Mouse (Mus musculus) ES-Bruce4 (cell line): ENCODE measurements around the gene Ifitm3. TPM values are rescaled to one million over a fixed set of nuclear protein-coding genes. Genes with fewer than 3 reads are reported as not detected.
"Not testable (repeated sequence)": the region's sequence is repeated elsewhere in the genome, so short reads cannot be mapped to it uniquely, and the experiment has no call there.

ENCODE experiments used
- H3K27ac ChIP-seq: 2 replicates; pipeline ENCODE4 v1.5.1; 2012; ENCODE audit warnings: low read length, inconsistent platforms; ENCODE audit not compliant: insufficient read depth
- H3K27me3 ChIP-seq: 2 replicates; pipeline ENCODE4 v1.6.1; 2012; ENCODE audit warnings: mild to moderate bottlenecking, low read length, inconsistent platforms; ENCODE audit not compliant: control insufficient read depth, poor library complexity, insufficient read depth, severe bottlenecking
- H3K36me3 ChIP-seq: 2 replicates; pipeline ENCODE4 v1.6.1; 2012; ENCODE audit warnings: inconsistent platforms, mild to moderate bottlenecking, low read length, moderate library complexity; ENCODE audit not compliant: control insufficient read depth, poor library complexity, insufficient read depth, severe bottlenecking
- H3K4me1 ChIP-seq: one replicate; pipeline ENCODE4 v1.8.1; 2011; ENCODE audit warnings: low read length; ENCODE audit not compliant: control insufficient read depth, insufficient read depth
- H3K4me3 ChIP-seq: 2 replicates; pipeline ENCODE4 v1.5.1; 2011; ENCODE audit warnings: low read depth, mild to moderate bottlenecking, low read length
- H3K9ac ChIP-seq: 2 replicates; pipeline ENCODE4 v1.6.1; 2012; ENCODE audit warnings: low read depth, mild to moderate bottlenecking, inconsistent platforms; ENCODE audit not compliant: poor library complexity, severe bottlenecking
- H3K9me3 ChIP-seq: replicated peaks from 2 replicates; pipeline ENCODE4 v1.6.1; 2012; ENCODE audit warnings: mild to moderate bottlenecking, low read length, inconsistent platforms; ENCODE audit not compliant: control insufficient read depth, poor library complexity, insufficient read depth, severe bottlenecking
- CTCF ChIP-seq: IDR thresholded peaks from one replicate; pipeline ENCODE4 v1.8.1; 2011; ENCODE audit warnings: low read depth, low read length
- EP300 ChIP-seq: IDR thresholded peaks from 2 replicates; pipeline ENCODE4 v1.6.1; 2011; ENCODE audit warnings: low read depth, low read length; ENCODE audit not compliant: insufficient read depth
- POLR2A ChIP-seq: IDR thresholded peaks from one replicate; pipeline ENCODE4 v1.8.1; 2011; ENCODE audit warnings: low read length; ENCODE audit not compliant: insufficient read depth
- polyA plus RNA-seq: library from polyadenylated mRNA; stranded (reverse); fragments of >200 nt; gene quantifications from 2 replicates; pipeline ENCODE4 v1.2.4, GENCODE M21; 2011; ENCODE audit warnings: low read depth; ENCODE audit not compliant: missing spikeins, insufficient read depth, insufficient read length

The Ifitm3 gene
- polyA plus RNA-seq, 1 experiment = 410 TPM

DNA sequence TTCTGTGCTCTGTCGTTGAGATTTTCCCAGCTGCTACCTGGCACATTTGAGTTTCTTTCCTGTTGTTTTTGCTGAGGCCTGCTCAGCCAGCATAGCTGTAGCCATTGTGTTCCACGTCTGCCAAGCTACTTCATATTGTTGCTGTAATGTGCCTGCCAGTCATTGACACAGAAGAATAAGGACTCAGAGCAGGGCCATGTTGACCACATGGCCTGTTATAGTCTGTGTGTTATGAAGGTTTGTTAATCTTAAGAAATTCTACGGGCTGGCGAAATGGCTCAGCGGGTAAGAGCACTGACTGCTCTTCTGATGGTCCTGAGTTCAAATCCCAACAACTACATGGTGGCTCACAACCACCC is 16.1 kb upstream of the Ifitm3 start:
- H3K27me3 ChIP-seq = no peaks in the 10 kb centered on the region
- no peak overlapping the region for H3K4me3 ChIP-seq
- H3K36me3 ChIP-seq = no peaks in the 10 kb centered on the region
- H3K9ac ChIP-seq = no peak overlapping the region
- H3K9me3 ChIP-seq = no peaks in the 10 kb centered on the region
- peak overlapping the region; percentile 66 for H3K27ac ChIP-seq
- H3K4me1 ChIP-seq = peaks cover 2% of the 10 kb centered on the region
- TF ChIP-seq EP300 (no peak), POLR2A (no peak), CTCF (no peak)

DNA sequence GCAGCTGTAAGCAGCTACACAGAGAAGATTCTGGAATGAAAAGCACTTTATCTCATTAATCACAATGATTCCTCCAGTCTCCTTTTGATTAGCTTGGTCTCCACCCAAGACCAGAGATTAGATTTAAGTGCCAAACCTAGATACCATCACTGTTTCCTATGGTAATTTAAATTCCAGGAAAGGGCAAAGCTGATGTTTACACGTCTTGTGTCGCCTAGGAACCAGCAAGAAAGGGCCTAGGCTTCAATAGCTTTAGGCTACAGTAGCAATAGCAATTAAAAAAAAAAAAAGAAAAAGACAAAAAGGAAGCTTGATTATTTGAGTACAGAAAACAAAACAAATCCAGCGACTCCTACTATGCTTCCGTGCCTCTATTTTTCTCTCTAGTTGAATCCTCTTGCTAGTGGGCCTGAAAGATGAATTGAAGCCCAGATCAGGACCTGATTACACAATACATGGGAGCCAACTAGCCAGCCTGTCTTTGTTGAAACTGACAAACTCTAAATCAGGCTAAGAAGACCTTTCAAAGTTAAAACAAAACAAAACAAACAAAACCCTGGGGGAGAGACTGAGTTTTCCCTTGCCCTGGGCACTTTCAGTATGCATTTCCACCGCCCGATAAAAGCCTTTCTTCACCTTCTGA is 15.6 kb upstream of the Ifitm3 start:
- H3K9ac ChIP-seq = peak overlapping the region; percentile 16
- no peaks in the 10 kb centered on the region for H3K9me3 ChIP-seq
- H3K27me3 ChIP-seq = no peaks in the 10 kb centered on the region
- TF ChIP-seq EP300 = no peak
- TF ChIP-seq POLR2A = no peak
- H3K27ac ChIP-seq = peak overlapping the region; percentile 66
- H3K4me3 ChIP-seq = no peak overlapping the region
- H3K36me3 ChIP-seq = no peaks in the 10 kb centered on the region
- peaks cover 2% of the 10 kb centered on the region for H3K4me1 ChIP-seq

DNA sequence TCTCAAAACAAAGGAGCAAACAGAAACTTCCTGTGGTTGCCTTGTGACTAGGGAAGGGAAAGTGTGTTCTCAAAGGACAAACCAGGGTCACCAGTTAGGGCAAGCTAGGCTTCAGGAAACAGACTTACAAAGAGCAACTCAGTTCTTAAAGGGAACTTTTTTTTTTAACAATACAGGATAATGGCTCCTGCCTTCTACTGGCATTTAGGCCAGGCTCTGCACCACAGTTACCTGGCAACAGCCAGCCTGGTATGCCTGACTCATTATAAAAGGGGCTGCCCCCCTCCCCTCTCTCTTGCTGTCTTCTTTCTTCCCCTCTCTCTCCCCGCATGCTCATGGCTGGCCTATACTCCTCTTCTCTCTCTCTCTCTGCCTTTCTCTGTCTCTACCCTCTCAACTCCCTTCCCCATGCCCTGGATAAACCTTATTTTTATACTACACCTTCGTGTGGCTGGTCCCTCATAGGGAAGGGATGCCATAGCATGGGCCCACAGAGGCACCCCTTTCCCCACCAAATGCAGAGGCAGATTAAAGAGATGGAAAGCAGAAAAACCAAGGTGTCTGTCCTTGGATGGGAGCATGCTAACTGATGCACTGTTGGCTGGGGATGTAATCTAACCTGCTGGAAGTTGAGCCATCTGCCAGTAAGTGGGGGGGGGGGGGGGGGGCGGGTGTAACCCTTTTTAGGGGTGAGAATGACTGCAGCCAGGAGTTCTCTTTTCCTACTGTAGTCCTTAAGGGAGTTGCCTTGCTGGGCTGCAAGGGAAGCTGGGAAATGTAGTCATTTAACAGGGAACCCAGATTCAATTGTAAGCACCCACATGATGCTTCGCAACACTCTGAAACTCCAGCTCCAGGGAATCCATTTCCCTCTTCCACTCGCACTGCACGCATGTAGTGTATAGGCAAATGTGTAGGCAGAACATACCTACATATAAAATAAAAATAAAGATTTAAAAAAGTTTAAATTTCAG is 14.6 kb upstream of the Ifitm3 start:
- H3K9me3 ChIP-seq = no peaks in the 10 kb centered on the region
- peak overlapping the region; percentile 16 for H3K9ac ChIP-seq
- H3K27ac ChIP-seq = peak overlapping the region; percentile 99
- H3K36me3 ChIP-seq = no peaks in the 10 kb centered on the region
- peak overlapping the region; percentile 9 for H3K4me3 ChIP-seq
- no peak for TF ChIP-seq CTCF
- no peak for TF ChIP-seq POLR2A
- TF ChIP-seq EP300 = 0 out of 2 replicates have a peak, but pooled peaks have one; percentile 28
- H3K4me1 ChIP-seq = peaks cover 2% of the 10 kb centered on the region
- H3K27me3 ChIP-seq = no peaks in the 10 kb centered on the region

DNA sequence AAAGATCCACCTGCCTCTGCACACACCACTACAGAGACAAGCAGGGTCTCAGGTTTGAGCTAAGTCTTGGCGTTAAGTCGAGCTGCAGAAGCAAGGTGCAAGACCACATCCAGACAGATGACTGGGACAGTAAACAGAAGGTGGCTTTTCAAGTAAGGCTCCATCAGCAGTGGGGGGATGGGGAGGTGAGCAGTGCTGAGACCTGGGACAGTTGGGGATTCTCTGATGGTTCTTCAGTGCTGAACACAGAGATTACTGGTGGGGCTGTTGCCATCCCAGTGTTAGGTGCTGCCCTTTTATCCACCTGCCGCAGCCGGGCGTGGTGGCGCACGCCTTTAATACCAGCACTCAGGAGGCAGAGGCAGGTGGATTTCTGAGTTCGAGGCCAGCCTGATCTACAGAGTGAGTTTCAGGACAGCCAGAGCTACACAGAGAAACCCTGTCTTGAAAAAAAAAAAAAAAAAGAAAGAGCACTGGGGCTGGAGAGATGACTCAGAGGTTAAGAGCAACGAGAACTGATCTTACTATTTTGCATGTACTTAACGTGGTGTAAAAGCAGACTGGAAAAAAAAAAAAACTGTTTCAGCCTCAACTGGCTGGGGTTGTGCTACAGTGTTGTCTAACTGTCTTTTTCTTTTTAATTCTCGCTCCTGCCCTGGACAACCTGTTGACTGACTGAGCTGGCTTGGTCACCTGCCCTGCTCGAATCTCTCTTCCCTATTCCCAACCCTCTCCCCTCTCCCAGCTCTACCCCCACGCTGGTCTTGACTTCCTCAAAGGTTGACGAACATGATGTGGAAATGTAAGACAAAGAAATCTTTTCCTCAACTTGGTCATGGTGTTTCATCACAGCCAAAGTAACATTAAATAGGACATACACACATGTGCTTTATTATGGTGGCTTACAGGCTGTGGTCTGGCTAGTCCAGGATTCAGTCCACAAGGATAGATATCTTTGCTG is 11.2 kb upstream of the Ifitm3 start:
- no peak overlapping the region for H3K27ac ChIP-seq
- no peaks in the 10 kb centered on the region for H3K27me3 ChIP-seq
- no peaks in the 10 kb centered on the region for H3K4me1 ChIP-seq
- H3K9ac ChIP-seq = 0 out of 2 replicates have a peak overlapping the region, but pooled peaks have one; percentile 2
- no peak for TF ChIP-seq EP300
- no peak for TF ChIP-seq CTCF
- TF ChIP-seq POLR2A = no peak
- no peak overlapping the region for H3K4me3 ChIP-seq
- no peaks in the 10 kb centered on the region for H3K9me3 ChIP-seq
- H3K36me3 ChIP-seq = no peaks in the 10 kb centered on the region

DNA sequence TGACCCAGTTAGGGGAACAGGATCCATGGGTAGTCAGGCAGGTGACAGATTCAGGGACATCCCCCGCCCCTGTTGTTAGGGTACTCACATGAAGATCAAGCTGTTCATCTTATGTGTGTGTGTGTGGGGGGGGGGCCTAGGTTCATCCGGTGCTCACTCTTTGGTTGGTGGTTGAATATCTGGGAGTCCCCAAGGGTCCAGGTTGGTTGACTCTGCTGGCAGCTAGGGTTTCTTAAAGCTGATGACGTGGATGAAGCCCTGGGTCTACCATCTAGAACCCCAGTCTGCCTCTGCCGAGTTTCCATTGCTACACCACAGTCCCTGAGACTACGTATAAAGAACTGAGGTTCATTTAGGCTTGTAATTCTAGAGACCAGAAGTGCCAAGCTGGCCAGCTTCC is 8.5 kb upstream of the Ifitm3 start:
- no peak overlapping the region for H3K9ac ChIP-seq
- H3K27me3 ChIP-seq = no peaks in the 10 kb centered on the region
- no peaks in the 10 kb centered on the region for H3K36me3 ChIP-seq
- no peak for TF ChIP-seq CTCF
- TF ChIP-seq EP300 = no peak
- no peak overlapping the region for H3K27ac ChIP-seq
- H3K4me3 ChIP-seq = no peak overlapping the region
- H3K9me3 ChIP-seq = no peaks in the 10 kb centered on the region
- H3K4me1 ChIP-seq = no peaks in the 10 kb centered on the region

DNA sequence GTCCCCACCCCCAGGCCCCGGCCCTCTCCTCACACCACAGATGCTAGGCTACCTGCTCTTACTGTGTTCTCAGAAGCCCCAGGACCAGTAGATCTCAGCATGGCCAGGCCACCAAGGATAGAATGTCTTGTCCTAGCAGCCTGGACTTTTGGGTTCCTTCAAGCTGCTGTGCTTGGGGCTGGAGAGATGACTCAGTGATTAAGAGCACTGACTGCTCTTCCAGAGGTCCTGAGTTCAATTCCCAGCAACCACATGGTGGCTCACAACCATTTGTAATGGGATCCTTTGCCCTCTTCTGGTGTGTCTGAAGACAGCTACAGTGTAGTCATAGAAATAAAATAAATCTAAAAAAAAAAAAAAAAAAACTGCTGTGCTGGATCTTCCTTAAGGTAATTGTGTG is 7.3 kb upstream of the Ifitm3 start, which contains the start of gene Ifitm6:
Gene Ifitm6 (minus strand): TSS at position 101 of the 400 bp plus-strand sequence.
- not testable (repeated sequence) for H3K27me3 ChIP-seq, H3K4me3 ChIP-seq, H3K36me3 ChIP-seq, H3K9ac ChIP-seq, H3K4me1 ChIP-seq, H3K27ac ChIP-seq, H3K9me3 ChIP-seq
